Comparison of ENCODE assay signal across 18 mouse cellular contexts in genomic region chr17:26776211-26776610, GRCm38 (mm10). TPM values are rescaled to one million over a fixed set of nuclear protein-coding genes. Genes with fewer than 3 reads are reported as not detected.
A peak's percentile ranks its signal among the peaks of the same experiment; 100 is the strongest.
DNase-seq lines count a peak whose midpoint lies in the region; ATAC-seq and TF ChIP-seq lines count a peak whose summit lies in the region.
"Had no signal": no experiment of that assay in that cellular context is flagged by ENCODE, and none has a peak within 500 bp of the region (broad histone marks: within the 10 kb centered on the region; RNA-seq: fewer than 3 reads in every experiment).

No protein-coding gene starts in this region.

- 0 out of 2 replicates have a peak overlapping the region, but pooled peaks have one; percentile 16 for H3K27ac ChIP-seq in liver, adult 2 months (replicated peaks; ENCODE audit: insufficient read depth, low read depth, low read length)
- H3K27ac ChIP-seq in liver, postnatal 0 days (ENCODE audit: low read depth) = no peak overlapping the region
- no peak overlapping the region for H3K27ac ChIP-seq in neural tube, embryonic 15.5 days (replicated peaks)
- H3K27ac ChIP-seq: forebrain, embryonic 12.5 days; liver, embryonic 13.5 days had no signal

- H3K4me1 ChIP-seq in liver, adult 2 months (ENCODE audit: control insufficient read depth, insufficient read depth, low read length) = peaks cover 7% of the 10 kb centered on the region; the same call in 1 of the 2 replicates
- H3K4me1 ChIP-seq in liver, postnatal 0 days (ENCODE audit: insufficient read depth) = peaks cover 5% of the 10 kb centered on the region
- H3K4me1 ChIP-seq in neural tube, embryonic 15.5 days = peaks cover 9% of the 10 kb centered on the region; the same call in 1 of the 2 replicates

- H3K9me3 ChIP-seq in liver, postnatal 0 days (ENCODE audit: low read length) = no peaks in the 10 kb centered on the region
- no peaks in the 10 kb centered on the region for H3K9me3 ChIP-seq in neural tube, embryonic 15.5 days (replicated peaks)
- H3K9me3 ChIP-seq: forebrain, embryonic 12.5 days; liver, embryonic 13.5 days had no signal

- H3K79me2 ChIP-seq in liver, adult 2 months (ENCODE audit: control insufficient read depth, insufficient read depth, low read length) = no peaks in the 10 kb centered on the region

- TF ChIP-seq CTCF in liver, adult 2 months (IDR thresholded peaks at IDR 0.05; ENCODE audit: low read depth, low read length) = no peak
- no peak for TF ChIP-seq CTCF in liver, postnatal 0 days (IDR thresholded peaks at IDR 0.05; ENCODE audit: low read depth)

- ATAC-seq in liver, postnatal 0 days = no peak
- ATAC-seq in neural tube, embryonic 15.5 days (ENCODE audit: low FRiP score) = no peak
- no peak for ATAC-seq in inflammation-experienced regulatory T-cells, adult 6 months
- ATAC-seq: CD4-positive, CD25-positive, alpha-beta regulatory T cell, adult 4 months had no signal

- WGBS in liver, adult 2 months = 65% methylated on average over 10 of the region's 10 CpGs
- 60% methylated on average over 10 of the region's 10 CpGs for WGBS in liver, postnatal 0 days (ENCODE audit: insufficient replicate concordance)
- 18% methylated on average over 10 of the region's 10 CpGs for WGBS in neural tube, embryonic 15.5 days

- no peak overlapping the region for H3K9ac ChIP-seq in liver, adult 2 months (ENCODE audit: low read depth, low read length)
- H3K9ac ChIP-seq in liver, postnatal 0 days (replicated peaks) = no peak overlapping the region
- H3K9ac ChIP-seq in neural tube, embryonic 15.5 days (replicated peaks) = no peak overlapping the region
- H3K9ac ChIP-seq: forebrain, embryonic 12.5 days; liver, embryonic 13.5 days had no signal

- DNase-seq in embryo, embryonic 10.5 days (ENCODE audit: low spot score) = peak; percentile 21
- no peak for DNase-seq in embryo, embryonic 9.5 days (ENCODE audit: extremely low spot score)
- no peak for DNase-seq in liver, adult 2 months (ENCODE audit: extremely low read depth, low read depth, low spot score)
- no peak for DNase-seq in liver, postnatal 0 days
- peak; percentile 12 for DNase-seq in neural tube, embryonic 10.5 days (ENCODE audit: extremely low spot score, low spot score)
- DNase-seq in right cerebral cortex, postnatal 10 days (ENCODE audit: low spot score in 2 of 2) = no peak
- DNase-seq: adrenal gland, postnatal 25 days; cerebellum, adult 9-11 months; gastrocnemius, postnatal 14 days; kidney, adult 8-10 months; left cerebral cortex, postnatal 4 days; liver, embryonic 13.5 days; right cerebral cortex, adult 18-20 months; thymus, adult 18-20 months had no signal

- no peaks in the 10 kb centered on the region for H3K27me3 ChIP-seq in liver, adult 2 months (ENCODE audit: control insufficient read depth, insufficient read depth, low read length)
- H3K27me3 ChIP-seq in liver, postnatal 0 days (ENCODE audit: insufficient read depth, low read length) = no peaks in the 10 kb centered on the region
- no peaks in the 10 kb centered on the region for H3K27me3 ChIP-seq in neural tube, embryonic 15.5 days (replicated peaks)
- H3K27me3 ChIP-seq: forebrain, embryonic 12.5 days; liver, embryonic 13.5 days had no signal

- TF ChIP-seq EP300 in liver, postnatal 0 days (IDR thresholded peaks at IDR 0.05; ENCODE audit: low read depth) = no peak

- H3K36me3 ChIP-seq in liver, adult 2 months (ENCODE audit: control insufficient read depth, insufficient read depth, low read length) = peaks cover 24% of the 10 kb centered on the region
- H3K36me3 ChIP-seq in liver, postnatal 0 days (replicated peaks; ENCODE audit: insufficient read depth, low read length) = peaks cover 13% of the 10 kb centered on the region; the same call in 1 of the 2 replicates
- H3K36me3 ChIP-seq in neural tube, embryonic 15.5 days = peaks cover 4% of the 10 kb centered on the region; the same call in 1 of the 2 replicates
- H3K36me3 ChIP-seq: forebrain, embryonic 12.5 days; liver, embryonic 13.5 days had no signal

- no peak overlapping the region for H3K4me3 ChIP-seq in liver, adult 2 months (ENCODE audit: insufficient read depth, low read depth, low read length)
- no peak overlapping the region for H3K4me3 ChIP-seq in liver, postnatal 0 days (ENCODE audit: low read depth, low read length)
- H3K4me3 ChIP-seq in neural tube, embryonic 15.5 days (replicated peaks) = no peak overlapping the region
- H3K4me3 ChIP-seq: forebrain, embryonic 12.5 days; liver, embryonic 13.5 days had no signal

- TF ChIP-seq POLR2A in liver, adult 2 months (IDR thresholded peaks at IDR 0.05; ENCODE audit: extremely low read depth, insufficient read depth, low read length) = no peak

- no peak overlapping the region for H3K4me2 ChIP-seq in liver, postnatal 0 days (ENCODE audit: low read depth, low read length)
- H3K4me2 ChIP-seq in neural tube, embryonic 15.5 days = no peak overlapping the region
- H3K4me2 ChIP-seq: forebrain, embryonic 12.5 days; liver, embryonic 13.5 days had no signal

RNA-seq across cellular contexts. Expression of gene Bnip1, which starts 4.7 kb away (rescaled TPM):
- 22.8 and 25.2 TPM in 2 replicates for total RNA-seq in liver, adult 2 months (2014; rRNA removed)
- polyA plus RNA-seq in liver, adult 2 months (2012; rRNA removed) = 17.5 and 18.4 TPM in 2 replicates
- polyA plus RNA-seq in liver, postnatal 0 days (2015; fragmentation: Nextera tagmentation; extraction: Ambion mirVana) = 18.6 and 19.7 TPM in 2 replicates
- polyA plus RNA-seq in neural tube, embryonic 15.5 days (2015; fragmentation: Nextera tagmentation; extraction: Ambion mirVana) = 54.5 and 57.7 TPM in 2 replicates
- polyA plus RNA-seq in inflammation-experienced regulatory T-cells, adult 6 months (2017; shearing (Covaris generic)) = 10 to 100 TPM; 37.8 to 39.2 (median 38.1) TPM

Comparison
In these comparisons a context has a peak if more than half of its experiments do, and no peak if none do; other contexts are left out.
1. DNase-seq: peak in embryo, embryonic 10.5 days (single experiment) and neural tube, embryonic 10.5 days (single experiment); none in embryo, embryonic 9.5 days (single experiment), liver, adult 2 months (single experiment), liver, postnatal 0 days (single experiment) and right cerebral cortex, postnatal 10 days (0 of 2).